Mouse (Mus musculus): ENCODE results near the gene Erich6. TPM values are rescaled to one million over a fixed set of nuclear protein-coding genes. Genes with fewer than 3 reads are reported as not detected.

Gene Erich6
- polyA plus RNA-seq (2014; fragmentation: Nextera tagmentation; extraction: Ambion mirVana): 0.23 and 0.29 TPM in 2 replicates

DNA sequence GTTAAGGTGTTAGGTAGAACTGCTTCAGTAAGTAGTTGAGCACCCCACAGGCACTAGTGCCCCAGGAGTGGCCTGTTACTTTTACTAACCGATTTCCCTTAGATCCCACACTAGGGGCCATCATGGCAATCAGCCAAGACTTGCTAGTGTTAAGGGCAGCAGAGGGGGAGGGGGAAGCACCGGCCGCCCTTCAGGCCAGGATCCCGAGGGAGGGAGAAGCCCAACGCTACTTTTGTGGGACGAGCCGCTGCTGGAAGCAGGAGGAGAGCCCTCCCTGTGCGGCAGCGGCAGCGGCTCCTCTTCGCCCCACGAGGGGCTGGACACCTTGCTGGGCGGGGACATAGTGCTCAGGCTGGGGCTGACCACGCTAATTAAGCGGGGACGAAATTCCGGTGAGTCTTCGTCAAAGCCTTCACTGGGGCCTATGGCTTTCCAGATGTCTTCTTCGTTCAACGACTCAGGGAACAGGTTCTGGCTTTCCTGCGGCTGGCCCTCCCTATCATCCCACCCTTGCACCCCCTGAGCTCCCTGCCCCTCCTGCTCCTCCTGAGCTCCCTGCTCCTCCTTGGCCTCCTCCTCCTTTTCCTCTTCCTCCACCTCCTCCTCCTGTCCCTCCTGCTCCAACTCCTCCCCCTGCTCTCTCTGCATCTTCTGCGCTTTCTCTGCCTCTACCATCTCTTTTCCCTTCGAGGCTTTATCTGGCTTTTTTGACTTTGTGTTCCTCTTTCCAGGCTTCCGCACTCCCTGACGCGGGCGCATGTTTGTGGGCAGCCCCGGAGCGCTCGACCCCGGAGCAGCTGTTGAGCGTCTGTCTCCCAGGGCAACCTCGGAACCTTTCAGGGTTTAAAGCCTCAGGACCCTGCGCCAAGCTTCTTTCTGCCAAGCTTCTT lies at the start of gene Erich6:
Gene Erich6, minus strand, starts transcription at position 802 of the 890 bp plus-strand sequence.
- peak within 1 kb of the TSS; percentile 39 for H3K4me3 ChIP-seq (ENCODE audit: low read depth, low read length)
- ATAC-seq (ENCODE audit: low read depth): peak; percentile 85
- peak within 1 kb of the TSS; percentile 58 for H3K9ac ChIP-seq (replicated peaks; ENCODE audit: low read depth, low read length)
- H3K4me2 ChIP-seq (ENCODE audit: low read depth, low read length): peak within 1 kb of the TSS; percentile 76
- H3K27ac ChIP-seq (ENCODE audit: low read depth, low read length): no peak within 1 kb of the TSS
- H3K4me1 ChIP-seq (ENCODE audit: control insufficient read depth, insufficient read depth, low read length): peaks cover 8% of the 10 kb centered on the region; the same call in 1 of the 2 replicates
- H3K27me3 ChIP-seq (ENCODE audit: control insufficient read depth, insufficient read depth, low read length): no peaks in the 10 kb centered on the region
- WGBS: under 1% methylated on average over 33 of the region's 34 CpGs
- H3K9me3 ChIP-seq (ENCODE audit: control insufficient read depth, low read length): no peaks in the 10 kb centered on the region
- H3K36me3 ChIP-seq (ENCODE audit: control insufficient read depth, insufficient read depth, low read length): no peaks in the 10 kb centered on the region

DNA sequence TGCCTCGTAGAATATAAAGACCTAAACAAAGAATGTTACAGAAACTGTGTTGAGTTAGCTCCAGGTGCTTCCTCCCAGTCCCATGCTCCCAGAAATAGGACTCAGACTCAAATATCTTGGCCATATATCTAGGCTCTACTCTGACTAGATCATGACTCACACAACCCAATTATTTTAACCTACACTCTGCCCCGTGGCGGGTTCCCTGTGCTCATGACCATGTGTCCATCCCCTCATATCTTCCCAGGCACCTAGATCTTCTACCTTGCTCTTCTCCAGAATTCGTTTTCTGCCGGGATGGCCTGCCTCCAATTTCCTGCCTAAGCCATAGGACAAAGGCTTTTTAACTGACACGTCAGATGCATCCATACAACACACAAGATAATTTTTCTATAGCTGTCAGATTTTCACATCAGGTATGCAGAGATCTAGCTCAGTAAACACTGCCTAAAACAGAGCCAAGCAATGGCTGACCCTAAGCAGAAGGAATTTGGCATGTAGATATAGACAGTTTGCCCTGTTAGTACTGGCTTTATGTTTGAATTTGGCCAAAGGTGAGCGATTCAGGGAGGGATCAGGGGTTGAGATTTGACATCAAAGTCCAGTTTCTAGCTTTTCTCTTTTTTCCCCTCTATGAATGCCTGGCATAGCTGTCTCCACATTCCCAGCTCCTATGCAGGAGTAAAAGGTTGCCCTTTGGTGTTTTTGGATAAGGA lies 49.4 kb upstream of the Erich6 start:
- H3K36me3 ChIP-seq (ENCODE audit: control insufficient read depth, insufficient read depth, low read length): no peaks in the 10 kb centered on the region
- H3K27ac ChIP-seq (ENCODE audit: low read depth, low read length): no peak overlapping the region
- H3K4me1 ChIP-seq (ENCODE audit: control insufficient read depth, insufficient read depth, low read length): peaks cover 16% of the 10 kb centered on the region
- no peaks in the 10 kb centered on the region for H3K27me3 ChIP-seq (ENCODE audit: control insufficient read depth, insufficient read depth, low read length)
- no peak for ATAC-seq (ENCODE audit: low read depth)
- H3K4me3 ChIP-seq (ENCODE audit: low read depth, low read length): no peak overlapping the region
- H3K9me3 ChIP-seq (ENCODE audit: control insufficient read depth, low read length): no peaks in the 10 kb centered on the region
- no peak overlapping the region for H3K4me2 ChIP-seq (ENCODE audit: low read depth, low read length)
- no peak overlapping the region for H3K9ac ChIP-seq (replicated peaks; ENCODE audit: low read depth, low read length)
- 90% methylated on average over 7 of the region's 7 CpGs for WGBS

DNA sequence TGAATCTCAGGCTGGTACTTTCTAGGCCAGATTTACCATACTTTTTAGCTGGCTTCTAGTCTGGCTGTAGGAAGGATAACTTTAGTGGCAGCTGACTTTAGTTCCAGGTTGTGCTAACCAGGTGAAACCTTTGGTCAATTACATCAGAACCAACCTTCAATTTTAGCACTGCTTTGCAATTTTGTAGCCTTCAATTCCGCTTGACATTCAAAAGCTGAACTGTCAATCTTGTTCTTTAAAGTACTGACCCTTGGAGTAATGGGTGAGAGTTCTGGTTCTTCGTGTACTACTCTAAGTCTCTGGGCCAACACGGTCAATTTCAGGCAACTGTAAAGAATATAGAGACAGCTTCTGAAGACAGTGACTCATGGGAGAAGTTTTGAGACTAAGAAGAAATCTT lies 48.4 kb upstream of the Erich6 start:
- H3K4me1 ChIP-seq (ENCODE audit: control insufficient read depth, insufficient read depth, low read length): peaks cover 17% of the 10 kb centered on the region
- H3K27me3 ChIP-seq (ENCODE audit: control insufficient read depth, insufficient read depth, low read length): no peaks in the 10 kb centered on the region
- H3K36me3 ChIP-seq (ENCODE audit: control insufficient read depth, insufficient read depth, low read length): no peaks in the 10 kb centered on the region
- WGBS: 89% methylated on average over 3 of the region's 3 CpGs
- ATAC-seq (ENCODE audit: low read depth): no peak
- no peak overlapping the region for H3K4me2 ChIP-seq (ENCODE audit: low read depth, low read length)
- no peak overlapping the region for H3K27ac ChIP-seq (ENCODE audit: low read depth, low read length)
- no peak overlapping the region for H3K4me3 ChIP-seq (ENCODE audit: low read depth, low read length)
- H3K9ac ChIP-seq (replicated peaks; ENCODE audit: low read depth, low read length): no peak overlapping the region
- no peaks in the 10 kb centered on the region for H3K9me3 ChIP-seq (ENCODE audit: control insufficient read depth, low read length)

DNA sequence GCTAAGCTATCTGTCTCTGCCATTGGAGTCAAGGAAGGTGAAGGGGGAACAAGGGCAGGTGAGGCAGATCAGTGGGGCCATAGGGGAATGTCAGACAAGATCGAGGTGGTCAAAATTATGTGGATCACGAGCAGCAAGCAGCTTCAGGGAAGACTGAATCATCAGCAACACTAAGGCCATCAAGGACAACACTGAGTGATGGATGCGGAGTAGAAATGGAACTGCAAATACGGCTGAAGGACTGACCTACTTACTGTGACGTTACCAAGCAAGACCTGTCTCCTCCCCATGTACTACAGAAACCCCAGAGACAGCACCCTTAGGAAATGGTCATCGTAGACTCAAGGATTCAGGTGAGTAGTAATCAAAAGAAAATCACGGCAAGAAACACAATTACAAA lies 46.3 kb upstream of the Erich6 start:
- H3K4me3 ChIP-seq (ENCODE audit: low read depth, low read length): no peak overlapping the region
- H3K9ac ChIP-seq (replicated peaks; ENCODE audit: low read depth, low read length): no peak overlapping the region
- no peaks in the 10 kb centered on the region for H3K27me3 ChIP-seq (ENCODE audit: control insufficient read depth, insufficient read depth, low read length)
- H3K27ac ChIP-seq (ENCODE audit: low read depth, low read length): no peak overlapping the region
- WGBS: 86% methylated on average over 7 of the region's 7 CpGs
- no peaks in the 10 kb centered on the region for H3K36me3 ChIP-seq (ENCODE audit: control insufficient read depth, insufficient read depth, low read length)
- H3K4me1 ChIP-seq (ENCODE audit: control insufficient read depth, insufficient read depth, low read length): peaks cover 12% of the 10 kb centered on the region
- no peaks in the 10 kb centered on the region for H3K9me3 ChIP-seq (ENCODE audit: control insufficient read depth, low read length)
- ATAC-seq (ENCODE audit: low read depth): no peak
- no peak overlapping the region for H3K4me2 ChIP-seq (ENCODE audit: low read depth, low read length)

DNA sequence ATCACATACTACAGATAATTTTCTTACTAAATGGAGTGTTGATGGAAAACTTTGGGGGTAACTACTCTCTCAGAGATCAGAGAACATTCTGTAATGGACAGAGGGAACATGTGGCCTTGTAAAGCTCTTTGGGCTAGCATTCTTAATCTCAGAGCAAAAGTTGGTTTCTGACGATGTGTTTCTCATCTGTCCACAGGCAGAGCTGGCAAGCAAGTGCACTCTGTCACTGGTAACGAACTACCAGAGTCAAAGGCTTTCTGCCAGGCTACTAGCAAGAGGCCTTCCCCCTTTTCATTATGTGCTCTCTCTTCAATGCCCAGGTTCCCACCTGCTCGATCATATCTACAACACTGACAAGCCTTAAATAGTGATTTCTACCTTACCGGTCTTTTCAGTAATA lies 45.3 kb upstream of the Erich6 start:
- ATAC-seq (ENCODE audit: low read depth): no peak
- Histone ChIP-seq H3K27ac (ENCODE audit: low read depth, low read length) (no peak overlapping the region), H3K4me3 (ENCODE audit: low read depth, low read length) (no peak overlapping the region), H3K4me1 (ENCODE audit: control insufficient read depth, insufficient read depth, low read length) (peaks cover 12% of the 10 kb centered on the region), H3K4me2 (ENCODE audit: low read depth, low read length) (no peak overlapping the region), H3K9ac (replicated peaks; ENCODE audit: low read depth, low read length) (no peak overlapping the region), H3K27me3 (ENCODE audit: control insufficient read depth, insufficient read depth, low read length) (no peaks in the 10 kb centered on the region), H3K9me3 (ENCODE audit: control insufficient read depth, low read length) (no peaks in the 10 kb centered on the region), H3K36me3 (ENCODE audit: control insufficient read depth, insufficient read depth, low read length) (no peaks in the 10 kb centered on the region)
- 72% methylated on average over 4 of the region's 4 CpGs for WGBS

DNA sequence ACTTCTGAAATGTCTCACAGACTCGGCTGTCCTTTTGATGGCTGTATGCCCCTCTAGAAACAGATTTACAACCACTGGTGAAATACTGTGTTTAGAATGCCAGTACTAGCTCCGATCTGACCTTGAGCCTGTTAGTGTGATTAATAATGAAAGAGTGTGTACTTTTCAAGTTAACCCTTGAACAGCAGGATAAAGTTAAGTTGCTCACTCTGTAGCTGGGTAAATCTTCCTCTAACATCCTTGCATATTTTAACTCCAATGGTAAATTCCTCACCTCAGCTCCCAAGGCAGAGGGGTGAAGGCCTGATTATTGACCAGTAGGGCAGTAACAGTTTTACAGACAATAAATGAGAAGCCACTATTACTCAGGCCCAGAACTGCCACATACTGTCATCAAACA lies 44.8 kb upstream of the Erich6 start:
- no peaks in the 10 kb centered on the region for H3K9me3 ChIP-seq (ENCODE audit: control insufficient read depth, low read length)
- H3K9ac ChIP-seq (replicated peaks; ENCODE audit: low read depth, low read length): no peak overlapping the region
- H3K4me1 ChIP-seq (ENCODE audit: control insufficient read depth, insufficient read depth, low read length): peaks cover 12% of the 10 kb centered on the region
- no peaks in the 10 kb centered on the region for H3K27me3 ChIP-seq (ENCODE audit: control insufficient read depth, insufficient read depth, low read length)
- 8% methylated on average over 2 of the region's 2 CpGs for WGBS
- H3K4me3 ChIP-seq (ENCODE audit: low read depth, low read length): no peak overlapping the region
- no peak overlapping the region for H3K4me2 ChIP-seq (ENCODE audit: low read depth, low read length)
- no peak overlapping the region for H3K27ac ChIP-seq (ENCODE audit: low read depth, low read length)
- H3K36me3 ChIP-seq (ENCODE audit: control insufficient read depth, insufficient read depth, low read length): no peaks in the 10 kb centered on the region
- no peak for ATAC-seq (ENCODE audit: low read depth)

DNA sequence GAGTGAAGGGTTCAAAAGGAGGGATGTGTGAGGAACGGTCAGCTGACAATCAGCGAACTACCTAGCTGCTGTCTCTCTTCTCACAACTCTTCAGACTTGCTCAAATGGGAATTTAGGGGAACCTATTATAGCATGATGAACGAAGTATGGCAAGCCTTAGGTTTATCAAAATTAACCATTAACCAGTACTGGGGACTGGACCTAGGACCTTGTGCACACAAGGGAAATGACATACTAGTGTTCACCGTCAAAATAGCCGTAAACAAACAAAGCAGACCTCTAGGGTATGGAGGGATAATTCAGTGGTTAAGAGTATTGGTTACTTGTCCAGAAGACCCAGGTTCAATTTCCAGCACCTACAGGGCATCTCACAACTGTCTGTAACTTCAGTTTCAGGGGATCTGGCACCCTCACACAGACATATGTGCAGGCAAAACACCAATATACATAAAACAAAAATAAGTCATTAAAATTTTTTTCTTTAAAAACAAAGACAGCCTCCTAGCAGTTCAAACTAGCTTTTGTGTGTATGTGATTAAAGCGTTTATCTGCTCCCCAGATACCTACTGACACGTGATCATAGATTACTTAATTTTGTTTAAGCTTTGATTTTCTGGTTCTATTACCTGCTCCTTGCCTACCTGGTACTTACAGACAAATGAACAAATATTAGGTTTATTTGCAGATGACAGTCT lies 44.1 kb upstream of the Erich6 start:
- no peak overlapping the region for H3K4me2 ChIP-seq (ENCODE audit: low read depth, low read length)
- no peak for ATAC-seq (ENCODE audit: low read depth)
- no peak overlapping the region for H3K9ac ChIP-seq (replicated peaks; ENCODE audit: low read depth, low read length)
- H3K4me1 ChIP-seq (ENCODE audit: control insufficient read depth, insufficient read depth, low read length): peaks cover 12% of the 10 kb centered on the region
- H3K4me3 ChIP-seq (ENCODE audit: low read depth, low read length): no peak overlapping the region
- H3K36me3 ChIP-seq (ENCODE audit: control insufficient read depth, insufficient read depth, low read length): no peaks in the 10 kb centered on the region
- no peaks in the 10 kb centered on the region for H3K27me3 ChIP-seq (ENCODE audit: control insufficient read depth, insufficient read depth, low read length)
- no peaks in the 10 kb centered on the region for H3K9me3 ChIP-seq (ENCODE audit: control insufficient read depth, low read length)
- 67% methylated on average over 7 of the region's 7 CpGs for WGBS
- no peak overlapping the region for H3K27ac ChIP-seq (ENCODE audit: low read depth, low read length)

DNA sequence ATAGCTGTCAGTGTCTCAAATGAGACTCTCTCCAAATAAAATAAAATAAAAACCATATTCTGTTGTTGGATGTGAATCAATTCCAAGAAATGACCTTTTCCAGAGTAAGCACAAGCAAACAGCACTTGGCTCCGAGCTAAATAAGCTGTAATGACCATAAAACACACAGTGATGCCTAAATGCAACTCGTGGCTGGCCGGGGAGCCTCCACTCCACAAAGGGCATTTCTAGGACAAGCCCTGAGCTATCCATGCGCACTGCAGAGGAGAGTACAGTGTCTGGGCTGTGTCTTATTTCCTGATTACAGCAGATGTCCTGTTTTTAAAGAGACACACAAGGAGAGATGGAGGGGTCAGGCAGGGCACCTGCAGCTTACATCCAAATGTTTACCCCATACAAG lies 43.0 kb upstream of the Erich6 start:
- 13% methylated on average over 4 of the region's 4 CpGs for WGBS
- H3K4me2 ChIP-seq (ENCODE audit: low read depth, low read length): no peak overlapping the region
- H3K36me3 ChIP-seq (ENCODE audit: control insufficient read depth, insufficient read depth, low read length): no peaks in the 10 kb centered on the region
- H3K27ac ChIP-seq (ENCODE audit: low read depth, low read length): no peak overlapping the region
- H3K9ac ChIP-seq (replicated peaks; ENCODE audit: low read depth, low read length): no peak overlapping the region; the same call in 1 of the 2 replicates
- H3K4me3 ChIP-seq (ENCODE audit: low read depth, low read length): no peak overlapping the region
- no peaks in the 10 kb centered on the region for H3K9me3 ChIP-seq (ENCODE audit: control insufficient read depth, low read length)
- ATAC-seq (ENCODE audit: low read depth): 0 out of 2 replicates have a peak, but pooled peaks have one; percentile 37
- no peaks in the 10 kb centered on the region for H3K27me3 ChIP-seq (ENCODE audit: control insufficient read depth, insufficient read depth, low read length)
- peaks cover 12% of the 10 kb centered on the region for H3K4me1 ChIP-seq (ENCODE audit: control insufficient read depth, insufficient read depth, low read length)
